Mouse (Mus musculus) frontal cortex, adult 2 months (tissue): ENCODE data around the gene Etnk2. TPM values are rescaled to one million over a fixed set of nuclear protein-coding genes. Genes with fewer than 3 reads are reported as not detected.
"Not testable (repeated sequence)": the region's sequence is repeated elsewhere in the genome, so short reads cannot be mapped to it uniquely, and the experiment has no call there.

Experiments
- DNase-seq, 2 experiments: peaks; one replicate each; pipeline ENCODE4 v3.0.0; 2022; ENCODE audit warnings: low spot score in 1 of 2; ENCODE audit errors: extremely low spot score in 1 of 2
- polyA plus RNA-seq: library from polyadenylated mRNA; depleted of rRNA; stranded (reverse); fragments of >200 nt; gene quantifications from 2 replicates; pipeline ENCODE4 v1.2.3, GENCODE M21; 2012; rRNA removed

Etnk2 gene
- polyA plus RNA-seq = 7.8 and 8.6 TPM in 2 replicates

DNA sequence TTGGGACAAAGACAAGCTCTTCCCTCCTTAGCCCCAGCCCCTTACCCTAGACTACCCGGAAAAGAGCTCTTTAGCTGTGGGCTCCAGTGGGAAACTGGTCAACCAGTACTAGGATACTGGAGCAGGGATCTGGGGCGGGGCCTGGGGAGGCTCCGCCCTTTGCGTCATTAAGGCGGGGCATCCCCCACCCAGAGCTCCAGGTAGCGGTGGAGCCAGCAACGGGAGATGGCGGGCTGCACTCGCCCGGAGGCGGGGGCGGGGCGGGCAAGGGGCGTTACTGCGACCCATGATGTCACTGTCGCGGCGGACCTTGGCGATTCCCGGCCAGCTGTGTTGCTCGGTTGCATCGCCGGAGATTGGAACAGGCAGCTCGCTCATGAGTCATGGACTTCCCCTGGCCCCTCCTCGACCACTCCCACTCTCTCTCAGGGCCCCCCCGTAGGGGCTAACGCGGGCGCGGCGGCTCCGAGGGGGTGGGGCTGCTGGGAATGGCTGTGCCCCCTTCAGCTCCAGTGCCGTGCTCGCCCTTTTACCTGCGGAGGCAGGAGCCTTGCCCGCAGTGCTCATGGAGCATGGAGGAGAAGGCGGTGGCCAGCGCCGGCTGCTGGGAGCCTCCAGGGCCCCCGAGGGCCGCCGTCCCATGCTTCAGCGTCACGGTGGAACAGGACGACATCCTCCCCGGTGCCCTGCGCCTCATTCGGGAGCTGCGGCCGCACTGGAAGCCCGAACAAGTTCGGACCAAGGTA, at the start of gene Etnk2:
Etnk2 (plus strand) TSS at position 297 of the 746 bp plus-strand sequence.
- peak; percentile 42 to 75 for DNase-seq

DNA sequence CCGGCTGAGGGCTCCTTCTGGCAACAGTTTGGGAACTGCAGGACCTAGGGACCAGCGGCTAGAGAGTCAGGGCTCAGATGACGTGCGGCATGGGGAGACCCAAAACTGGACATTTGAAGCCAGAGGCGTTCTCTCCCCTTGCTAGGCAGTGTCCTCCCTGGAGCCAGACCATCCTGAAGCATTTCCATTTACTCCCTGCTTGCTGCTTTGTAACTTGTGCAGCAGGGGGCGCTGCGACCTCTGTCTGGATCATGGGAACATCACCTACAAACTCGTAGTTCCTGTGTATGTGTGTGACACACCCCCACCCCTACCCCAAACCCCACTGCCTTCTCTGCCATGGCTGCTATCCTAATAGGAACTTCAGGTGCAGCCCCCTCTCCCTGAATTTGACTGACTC, 49.0 kb upstream of the Etnk2 start:
- DNase-seq = peak in 1 of 2 experiments; percentile 76

DNA sequence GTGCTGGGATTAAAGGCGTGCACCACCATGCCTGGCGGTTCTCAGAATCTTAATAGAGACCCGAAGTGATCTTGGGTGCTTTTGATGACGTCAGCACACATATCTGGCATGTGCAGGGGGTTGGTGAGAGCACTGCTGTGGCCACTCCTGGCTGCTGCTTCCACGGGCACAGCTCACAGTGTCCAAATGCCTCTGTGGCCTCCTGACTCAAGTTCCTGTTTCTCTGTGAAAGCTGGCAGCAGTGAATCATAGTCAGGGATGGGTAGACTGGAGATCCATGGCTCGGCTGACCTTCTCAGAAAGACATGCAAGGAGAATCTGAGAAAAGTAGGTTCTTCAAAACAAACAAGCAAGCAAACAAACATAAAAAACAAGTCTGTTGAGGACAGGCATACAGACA, 47.6 kb upstream of the Etnk2 start:
- DNase-seq = no peak

DNA sequence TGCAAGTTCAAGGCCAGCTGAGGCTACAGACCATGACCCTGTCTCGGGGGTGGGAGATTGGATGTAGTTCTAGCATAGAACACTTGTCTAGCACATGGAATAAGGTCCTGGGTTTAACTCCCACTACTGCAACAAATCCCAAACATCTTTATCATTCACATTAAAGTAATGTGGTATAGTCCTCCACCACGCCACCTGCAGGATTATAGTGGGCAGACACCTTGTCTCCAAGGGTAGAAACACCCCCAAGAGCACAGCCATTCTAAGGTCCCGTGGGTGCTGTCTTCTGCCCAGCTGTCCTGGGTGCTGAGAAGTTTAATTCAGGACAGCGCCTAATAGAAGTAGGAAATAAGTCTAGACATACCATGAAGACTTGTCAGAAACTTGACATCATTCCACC, 46.8 kb upstream of the Etnk2 start:
- no peak for DNase-seq

DNA sequence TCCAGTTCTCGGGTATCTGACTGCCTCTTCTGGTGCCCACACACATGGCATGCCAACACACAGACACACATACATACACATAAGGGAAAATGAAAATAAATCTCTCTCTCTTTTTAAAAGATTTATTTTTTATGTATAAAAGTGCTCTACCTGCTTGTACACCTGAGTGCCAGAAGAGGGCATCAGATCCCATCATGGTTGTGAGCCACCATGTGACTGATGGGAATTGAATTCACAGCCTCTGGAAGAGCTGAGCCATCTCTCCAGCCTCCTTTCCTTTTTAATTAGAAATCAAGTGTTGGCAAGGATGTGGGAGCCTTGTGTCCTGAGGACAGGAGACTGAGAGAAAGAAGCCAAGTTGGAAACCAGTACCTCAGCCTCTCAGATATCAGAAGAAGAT, 46.2 kb upstream of the Etnk2 start:
- DNase-seq = no peak

DNA sequence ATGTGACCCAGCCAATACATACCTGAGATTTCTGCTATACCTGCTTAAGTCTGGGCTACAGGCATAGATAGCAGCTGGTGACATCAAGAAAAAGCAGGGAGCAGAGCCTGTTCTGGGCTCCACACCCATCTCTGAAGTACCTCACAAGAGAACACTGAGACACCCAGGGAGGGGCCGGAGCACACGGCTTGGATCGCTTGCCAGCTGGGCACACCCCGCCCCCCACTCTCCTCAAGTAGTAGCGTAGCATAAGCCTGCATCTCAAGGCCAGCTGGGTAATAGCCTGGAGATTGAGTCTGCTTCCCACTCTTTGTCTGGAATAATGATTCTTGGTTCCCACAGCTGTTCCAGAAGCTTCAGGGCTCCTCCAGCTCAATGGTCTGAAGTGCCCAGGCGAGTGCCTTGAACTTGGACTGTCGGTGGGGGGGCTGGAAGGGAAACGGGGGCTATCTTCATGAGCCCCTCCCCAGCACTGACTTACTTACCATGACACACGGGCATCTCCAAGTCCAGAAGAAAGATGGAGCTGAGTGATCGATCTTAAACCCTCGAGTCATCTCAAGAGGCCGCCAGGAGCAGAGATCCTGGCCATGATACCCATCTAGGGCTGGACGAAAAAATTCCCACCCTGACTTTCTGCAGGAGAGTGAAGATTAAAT, 42.0 kb upstream of the Etnk2 start, which contains the start of gene Kiss1:
Kiss1 (plus strand) TSS at position 609 of the 659 bp plus-strand sequence.
- DNase-seq = no peak

DNA sequence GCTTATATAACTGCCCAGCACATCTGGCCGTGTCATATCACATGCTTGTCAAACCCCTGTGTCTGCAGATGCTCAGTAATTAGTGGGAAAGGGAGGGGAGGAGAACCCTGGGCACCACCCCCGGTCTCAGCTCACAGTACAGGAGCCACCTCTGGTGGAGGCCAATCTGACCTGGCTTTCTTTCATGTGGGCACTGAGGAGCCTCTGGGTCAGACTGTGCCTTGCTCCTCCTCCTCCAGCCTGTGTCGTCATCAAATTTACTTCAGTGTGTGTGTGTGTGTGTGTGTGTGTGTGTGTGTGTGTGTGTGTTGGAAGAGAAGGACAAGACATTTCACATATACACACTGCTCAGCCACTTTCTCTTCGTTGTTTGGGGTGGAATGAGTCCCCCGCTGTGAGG, 40.0 kb upstream of the Etnk2 start:
- no peak for DNase-seq

DNA sequence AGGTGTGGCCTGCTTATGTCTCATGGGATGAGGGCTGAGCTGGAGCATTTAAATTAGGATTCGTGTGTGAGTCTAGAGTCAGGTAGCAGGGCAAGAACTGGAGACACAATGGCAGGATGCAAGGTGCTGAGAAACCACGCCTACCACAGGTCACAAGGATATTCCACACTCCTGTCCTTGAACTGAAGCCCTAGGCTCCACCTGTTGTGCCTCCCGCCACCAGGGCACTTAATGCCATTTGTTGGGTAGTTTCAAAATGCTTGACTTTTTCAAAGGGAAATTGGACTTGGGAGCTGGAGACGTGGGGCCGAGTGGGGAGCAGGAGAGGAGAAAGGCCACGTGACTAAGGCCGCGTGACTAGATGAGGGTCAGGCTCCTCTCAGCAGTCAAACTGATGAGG, 37.4 kb upstream of the Etnk2 start:
- no peak for DNase-seq

DNA sequence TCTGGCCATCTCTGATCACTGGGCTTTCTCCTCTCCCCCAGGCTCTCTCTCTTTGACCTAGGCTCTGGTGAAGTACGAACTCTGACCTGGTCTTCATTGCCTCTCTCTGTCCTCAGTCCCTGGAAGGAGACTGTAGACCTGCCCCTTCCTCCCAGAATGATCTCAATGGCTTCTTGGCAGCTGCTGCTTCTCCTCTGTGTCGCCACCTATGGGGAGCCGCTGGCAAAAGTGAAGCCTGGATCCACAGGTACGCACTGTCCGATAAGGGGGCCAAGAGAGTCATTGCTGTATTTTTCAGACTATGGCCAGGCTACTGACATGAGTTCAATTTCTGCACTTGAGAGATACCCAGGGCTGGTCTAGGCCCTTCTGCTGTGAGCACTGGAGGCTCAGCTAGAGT, 36.3 kb upstream of the Etnk2 start:
- no peak for DNase-seq

DNA sequence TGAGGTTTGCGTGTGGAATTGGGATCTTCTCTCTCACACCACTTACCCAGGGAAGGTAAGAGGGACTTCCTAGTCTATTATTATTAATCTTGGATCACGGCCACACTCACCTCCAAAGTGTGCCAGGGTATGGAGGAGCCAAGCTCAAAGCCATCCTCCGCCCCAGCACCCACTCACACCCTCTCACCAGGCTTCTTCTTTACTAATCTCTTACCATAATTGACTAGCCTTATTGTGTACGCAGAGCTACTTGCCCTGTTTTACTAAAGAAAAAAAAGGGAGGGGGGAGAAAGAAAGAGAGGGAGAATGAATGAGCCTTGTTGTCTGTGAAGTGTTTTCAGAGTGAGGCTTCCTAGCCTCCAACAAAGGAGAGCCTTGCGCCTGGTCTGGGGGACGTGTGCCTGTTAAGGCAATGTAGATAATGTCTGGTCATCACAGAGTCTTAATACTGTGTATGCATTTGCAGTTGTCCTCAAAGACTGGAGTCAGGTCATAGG, 35.0 kb upstream of the Etnk2 start:
- no peak for DNase-seq

DNA sequence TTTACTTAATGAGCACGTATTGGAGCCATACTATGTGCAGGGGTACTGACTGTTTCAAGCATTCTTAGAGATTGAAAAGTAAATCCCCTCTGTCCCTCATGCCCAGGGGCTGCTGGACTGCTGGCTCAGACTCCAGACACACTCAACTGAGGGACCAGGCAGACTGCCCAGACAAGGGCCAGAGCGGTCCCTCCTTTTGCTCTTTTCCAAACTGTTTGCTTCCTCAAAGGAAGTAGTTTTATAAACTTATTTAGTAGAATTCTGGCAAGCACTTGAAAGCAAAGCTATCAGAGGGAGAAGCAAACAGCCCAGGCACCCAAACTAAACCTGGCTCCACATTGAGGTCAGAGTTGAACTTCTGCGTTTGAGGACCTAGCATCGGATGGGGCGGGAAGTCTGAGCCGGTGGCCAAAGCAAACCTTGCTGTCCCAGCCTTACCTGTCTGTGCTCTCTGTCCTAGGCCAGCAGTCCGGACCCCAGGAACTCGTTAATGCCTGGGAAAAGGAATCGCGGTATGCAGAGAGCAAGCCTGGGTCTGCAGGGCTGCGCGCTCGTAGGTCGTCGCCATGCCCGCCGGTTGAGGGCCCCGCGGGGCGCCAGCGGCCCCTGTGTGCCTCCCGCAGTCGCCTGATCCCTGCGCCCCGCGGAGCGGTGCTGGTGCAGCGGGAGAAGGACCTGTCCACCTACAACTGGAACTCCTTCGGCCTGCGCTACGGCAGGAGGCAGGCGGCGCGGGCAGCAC, 34.3 kb upstream of the Etnk2 start:
- DNase-seq = no peak

DNA sequence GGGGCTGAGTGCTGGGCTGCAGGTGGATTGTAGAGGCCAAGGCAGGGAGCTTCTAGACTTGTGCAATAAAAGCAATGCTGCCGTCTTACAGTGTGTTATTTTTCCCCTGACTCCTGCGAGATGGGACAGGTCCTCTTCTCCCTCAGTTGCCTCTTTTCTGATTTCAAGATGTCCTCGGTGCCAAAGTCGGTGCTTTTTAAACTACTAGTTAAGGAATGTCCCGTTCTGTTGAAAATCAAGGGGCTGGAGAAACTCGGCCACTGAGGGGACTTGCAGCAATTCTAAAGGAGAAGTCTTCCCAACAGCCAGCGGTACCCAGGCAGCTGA, 33.8 kb upstream of the Etnk2 start:
- no peak for DNase-seq

DNA sequence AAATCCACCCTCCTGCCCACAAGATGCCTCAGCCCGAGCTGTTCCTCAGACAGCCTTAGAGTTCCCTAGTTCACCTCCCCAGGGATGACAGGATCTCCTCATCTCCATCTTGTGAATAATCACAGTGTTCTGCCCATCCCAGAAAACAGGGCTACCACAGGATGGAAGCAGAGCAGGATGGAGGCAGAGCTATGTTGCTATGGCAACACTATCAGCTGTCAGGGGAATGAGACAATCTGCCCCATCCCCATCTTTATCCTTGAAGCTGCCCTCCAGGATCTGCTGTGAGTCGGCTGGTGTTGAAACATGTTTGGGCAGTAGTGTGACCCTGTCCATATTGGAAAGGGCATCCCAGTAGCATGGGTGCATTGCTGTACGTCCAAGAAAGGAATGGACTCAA, 32.2 kb upstream of the Etnk2 start:
- no peak for DNase-seq

DNA sequence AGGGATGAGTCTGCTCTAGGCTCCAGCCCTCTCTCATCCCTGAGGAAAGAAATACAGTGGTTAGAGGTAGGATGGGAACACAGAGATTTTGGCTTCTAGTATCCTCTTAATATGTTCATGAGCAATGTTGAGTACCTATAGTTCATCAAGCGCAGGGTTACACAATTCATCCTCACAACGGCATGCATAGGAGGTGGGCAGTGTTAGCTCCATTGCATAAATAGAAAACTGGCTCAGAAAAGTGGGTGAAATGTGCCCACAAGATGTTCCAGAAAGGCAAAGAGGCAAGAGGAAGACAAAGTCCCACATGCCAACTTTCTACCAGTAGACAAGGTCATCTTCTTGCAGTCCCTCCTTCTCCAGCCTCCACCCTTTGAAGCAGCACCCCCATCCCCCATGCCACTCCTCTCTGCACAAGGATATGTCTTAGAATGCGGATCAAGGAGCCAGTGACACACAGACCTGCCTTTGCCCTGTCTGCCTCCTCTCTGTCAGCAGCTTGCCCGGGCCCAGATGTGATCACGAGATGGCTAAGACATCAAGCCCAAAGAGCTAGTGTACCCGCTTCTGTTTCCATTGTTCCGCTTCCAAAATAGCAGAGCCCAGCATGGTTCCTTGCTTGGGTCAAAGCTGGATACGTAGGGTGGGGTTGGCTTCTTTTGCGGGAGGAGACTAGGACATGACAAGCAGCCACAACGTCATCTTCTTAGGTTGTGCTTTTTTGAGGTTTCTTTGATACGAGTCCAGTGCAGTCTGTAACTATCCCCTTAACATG, 30.5 kb upstream of the Etnk2 start:
- DNase-seq = peak; percentile 42 to 46

DNA sequence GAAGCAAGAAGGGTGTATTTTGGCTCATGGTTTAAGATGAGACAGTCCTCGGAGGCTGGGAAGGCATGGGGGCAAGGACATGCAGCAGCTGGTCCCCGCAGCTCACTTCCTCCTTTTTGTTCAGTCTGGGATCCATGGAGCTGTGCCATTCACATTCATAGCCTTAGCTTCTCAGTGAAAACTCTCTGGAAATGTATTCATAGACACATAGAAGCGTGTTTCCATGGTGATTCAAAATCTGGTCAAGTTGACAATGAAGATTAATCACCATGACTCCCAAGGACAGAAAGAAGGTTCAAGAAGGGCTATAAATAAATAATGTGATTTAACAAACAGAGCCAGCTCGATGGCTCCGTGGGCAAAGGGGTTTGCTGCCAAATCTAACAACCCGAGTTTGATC, 29.4 kb upstream of the Etnk2 start:
- no peak for DNase-seq

DNA sequence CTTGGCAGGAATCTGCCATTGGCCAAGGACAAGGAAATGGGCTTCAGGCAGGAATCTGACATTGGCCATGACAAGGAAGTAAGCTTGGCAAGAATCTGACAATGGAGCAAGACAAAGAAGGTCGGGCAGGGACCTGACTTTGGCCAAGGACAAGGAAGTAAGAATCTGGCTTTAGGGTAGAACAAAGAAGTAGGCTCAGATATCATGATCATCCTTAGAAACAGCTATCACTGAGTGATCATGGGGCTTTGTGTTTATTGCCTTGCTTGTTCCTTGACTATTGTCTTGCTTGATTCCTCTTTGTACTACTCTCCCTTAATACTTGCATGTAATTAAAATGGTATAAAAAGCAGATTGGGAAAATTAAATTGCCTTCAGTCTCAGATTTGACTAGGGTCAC, 23.0 kb upstream of the Etnk2 start:
- not testable (repeated sequence) for DNase-seq

DNA sequence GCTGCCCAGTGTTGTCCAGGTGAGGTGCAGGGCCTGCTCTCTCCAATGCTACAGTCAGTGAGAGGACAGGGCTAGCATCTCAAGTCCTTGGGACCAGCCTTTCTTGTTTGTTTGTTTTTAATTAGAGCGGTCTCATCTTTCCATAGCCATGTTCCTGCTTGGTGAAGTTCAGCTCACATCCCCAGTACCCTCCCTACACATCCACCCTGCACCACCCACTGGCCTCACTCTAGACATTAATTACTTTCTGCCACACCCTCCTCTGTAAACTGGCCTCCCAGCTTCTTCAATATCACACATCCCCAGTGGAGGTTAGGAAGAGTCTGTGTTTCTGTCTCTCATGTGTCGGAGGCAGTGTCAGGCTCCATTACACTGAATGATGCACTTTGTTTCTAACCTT, 19.0 kb upstream of the Etnk2 start:
- no peak for DNase-seq

DNA sequence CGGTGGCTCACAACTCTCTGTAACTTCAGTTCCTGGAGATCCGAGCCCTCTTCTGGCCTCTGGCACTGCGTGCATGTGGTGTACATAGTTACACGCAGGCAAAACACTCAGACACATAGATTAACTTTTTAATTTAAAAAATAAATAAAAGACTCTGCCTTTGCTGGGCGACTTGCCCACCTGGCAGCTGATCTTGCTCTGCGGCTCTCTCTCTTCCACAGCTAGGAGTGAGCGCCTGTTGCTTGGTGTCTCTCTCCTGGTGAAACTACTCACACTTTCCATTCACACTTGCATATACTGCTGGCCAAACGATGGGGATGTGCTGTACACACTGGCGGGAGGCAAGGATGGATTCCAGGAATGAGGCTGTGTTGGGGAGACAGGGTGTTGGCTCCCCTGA, 16.8 kb upstream of the Etnk2 start:
- no peak for DNase-seq

DNA sequence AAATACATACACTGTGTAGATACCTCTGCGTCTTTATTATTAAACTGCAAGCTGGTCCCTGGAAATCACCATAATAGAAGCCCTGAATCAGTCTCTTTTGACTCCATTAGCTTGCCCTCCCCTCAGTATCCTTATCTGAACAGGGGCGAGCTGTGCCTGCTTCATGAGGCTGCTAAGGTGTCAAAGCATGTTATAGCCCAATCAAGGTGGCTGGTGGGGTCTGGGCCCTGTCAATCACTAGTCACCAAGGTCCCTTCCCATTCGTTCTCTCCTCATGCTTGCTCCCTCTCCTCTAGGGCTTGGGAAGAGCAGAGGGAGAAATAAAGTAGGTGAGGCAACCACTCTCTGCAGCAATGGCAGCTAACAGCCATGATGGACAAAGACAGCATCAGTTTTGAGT, 16.1 kb upstream of the Etnk2 start:
- no peak for DNase-seq

DNA sequence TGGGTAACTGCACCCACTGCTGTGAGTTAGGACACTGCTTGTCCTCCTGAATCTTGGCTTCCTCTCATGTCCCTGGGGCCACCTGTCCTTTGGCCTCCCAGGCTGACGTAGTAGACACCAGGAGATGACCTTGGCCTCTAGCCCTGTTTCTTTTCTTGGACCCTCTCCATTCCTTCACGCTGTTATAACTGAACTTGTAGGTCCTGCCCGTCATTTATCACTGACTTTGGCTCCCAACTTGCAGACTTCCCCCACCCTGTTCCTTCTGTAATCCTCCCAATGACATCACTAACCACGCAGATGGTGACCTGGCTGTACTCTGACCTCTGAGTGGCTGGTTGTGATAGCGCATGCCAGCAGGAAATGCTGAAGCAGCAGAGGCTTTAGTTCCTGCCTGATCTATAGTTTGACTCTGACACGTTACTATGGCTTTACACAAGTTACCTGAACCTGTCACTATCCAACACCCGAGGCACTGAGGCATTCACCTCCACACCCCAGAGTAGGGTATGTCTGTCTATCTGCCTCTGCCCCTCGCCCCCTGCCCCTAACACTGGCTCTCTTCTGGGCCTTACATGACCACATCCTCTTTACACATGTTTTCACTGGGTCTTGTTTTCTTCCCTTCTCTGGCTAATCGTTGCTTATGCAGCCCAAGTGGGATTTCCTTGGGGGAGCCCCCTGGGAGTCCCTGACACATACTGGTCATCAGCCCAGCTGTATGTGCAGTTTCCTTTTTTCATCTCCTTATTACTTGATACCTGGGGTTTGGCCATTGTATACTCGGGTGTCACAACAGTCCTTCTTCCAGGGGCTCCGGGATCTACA, 15.5 kb upstream of the Etnk2 start:
- DNase-seq = no peak
